Mouse (Mus musculus) testis, adult 2 months (tissue): ENCODE measurements at regions not wholly inside any gene's neighbourhood (a gene's known extent, or its start where the extent isn't known, plus 50 kb on each side); places are given as distances from the start of the nearest gene placed in this dataset.

Source experiments
- CTCF ChIP-seq: fragments of 200-500 bp; IDR thresholded peaks from 2 replicates; pipeline ENCODE4 v1.5.1; 2012; ENCODE audit warnings: low read depth, mild to moderate bottlenecking, inconsistent platforms, low read length, moderate library complexity; ENCODE audit not compliant: control insufficient read depth, insufficient read depth, insufficient replicate concordance
- POLR2A ChIP-seq: fragments of 200-500 bp; IDR thresholded peaks from 2 replicates; pipeline ENCODE4 v1.6.1; 2012; ENCODE audit warnings: low read depth, mild to moderate bottlenecking, inconsistent platforms, low read length, moderate library complexity; ENCODE audit not compliant: control insufficient read depth

DNA sequence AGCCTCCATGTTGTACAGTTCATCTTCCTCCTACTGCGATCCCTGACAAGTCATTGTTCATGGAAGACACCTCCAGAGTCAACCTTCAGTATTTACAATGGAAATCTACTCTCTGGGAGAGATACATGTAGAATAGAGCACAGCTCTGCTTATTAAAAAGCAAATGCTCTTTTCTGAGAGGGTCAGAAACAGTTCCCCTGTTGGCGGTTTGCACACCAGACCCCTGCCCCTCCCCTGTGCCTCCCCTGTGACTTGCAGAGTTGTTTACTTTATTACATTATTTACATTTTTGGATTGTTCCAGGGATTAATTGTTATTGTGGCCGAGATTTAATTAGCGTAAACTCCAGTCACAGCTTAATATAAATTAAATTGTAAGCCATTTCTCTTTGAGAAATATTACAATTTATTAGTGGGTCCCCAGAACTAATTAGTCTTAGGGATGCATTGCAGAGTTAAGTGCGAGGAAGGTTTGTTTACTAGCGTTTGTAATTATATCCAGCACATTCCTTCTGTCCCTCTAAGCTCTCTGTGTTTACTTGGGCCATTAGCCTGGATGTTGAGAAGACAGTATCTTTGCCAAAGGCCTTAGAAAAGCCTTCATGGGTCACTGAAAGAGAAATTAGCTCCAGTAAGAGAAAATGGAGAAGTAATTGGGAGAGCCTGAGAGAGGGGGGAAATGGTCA, 337.6 kb upstream of the Sel1l start:
- no peak for TF ChIP-seq CTCF
- no peak for TF ChIP-seq POLR2A
